Mouse (Mus musculus): Measurements from ENCODE around the gene Lect2.

DNA sequence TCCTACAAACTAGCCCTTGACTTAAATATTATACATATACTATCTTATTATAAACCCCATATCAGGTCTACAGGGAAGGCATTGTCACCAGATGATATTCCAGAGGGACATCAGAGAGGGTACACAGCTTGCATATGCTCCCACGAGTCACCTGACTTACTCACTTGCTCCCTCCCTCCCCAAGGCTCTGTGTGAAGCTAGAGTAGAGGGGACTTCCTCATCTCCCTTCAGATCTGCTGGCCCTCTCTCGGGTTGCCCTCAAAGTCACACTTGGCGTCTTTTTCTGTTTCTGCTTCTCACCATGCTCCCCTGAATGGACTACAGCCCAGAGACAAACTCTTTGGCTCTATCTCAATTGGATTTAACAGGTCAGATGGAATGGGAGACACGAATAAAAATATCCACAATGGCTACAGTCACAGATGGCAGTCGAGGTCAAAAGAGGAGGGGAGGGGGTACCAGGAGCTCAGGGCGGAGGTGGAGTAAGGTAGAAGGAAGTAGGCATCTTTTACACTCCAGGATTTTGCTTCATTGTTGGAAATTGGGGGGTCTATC lies 46.4 kb downstream of the Lect2 start:
- no peak for TF ChIP-seq EP300 (optimal IDR thresholded peaks at IDR 0.05)
- TF ChIP-seq CTCF (IDR thresholded peaks at IDR 0.05; ENCODE audit: low read depth), result no peak

Measured in stomach, postnatal 0 days (tissue).